Mouse (Mus musculus): ENCODE results near the gene Fbxo6.
"Not testable (repeated sequence)": the region's sequence is repeated elsewhere in the genome, so short reads cannot be mapped to it uniquely, and the experiment has no call there.

Fbxo6 gene

GRCm38 (mm10) chr4:148151267-148152168, at the start of gene Fbxo6:
Gene Fbxo6 (minus strand): TSS chr4:148152140.
- peak; percentile 89 to 95 for DNase-seq

- no peak for DNase-seq
Observed at GRCm38 (mm10) chr4:148198721-148199120, 46.8 kb upstream of the Fbxo6 start.

GRCm38 (mm10) chr4:148194400-148194799, 42.5 kb upstream of the Fbxo6 start:
- no peak for DNase-seq

GRCm38 (mm10) chr4:148192707-148193245, 40.8 kb upstream of the Fbxo6 start:
- no peak for DNase-seq

- not testable (repeated sequence) for DNase-seq
Observed at GRCm38 (mm10) chr4:148188767-148189166, 36.8 kb upstream of the Fbxo6 start.

GRCm38 (mm10) chr4:148185819-148186218, 33.9 kb upstream of the Fbxo6 start:
- DNase-seq = no peak

- DNase-seq = no peak
Observed at GRCm38 (mm10) chr4:148184564-148184963, 32.6 kb upstream of the Fbxo6 start.

- no peak for DNase-seq
Observed at GRCm38 (mm10) chr4:148182363-148182762, 30.4 kb upstream of the Fbxo6 start.

- no peak for DNase-seq
Observed at GRCm38 (mm10) chr4:148181483-148181882, 29.5 kb upstream of the Fbxo6 start.

- DNase-seq = no peak
Observed at GRCm38 (mm10) chr4:148177716-148178115, 25.8 kb upstream of the Fbxo6 start.

- not testable (repeated sequence) for DNase-seq
Observed at GRCm38 (mm10) chr4:148176603-148177002, 24.7 kb upstream of the Fbxo6 start.

- no peak for DNase-seq
Observed at GRCm38 (mm10) chr4:148174495-148174862, 22.5 kb upstream of the Fbxo6 start.

GRCm38 (mm10) chr4:148173811-148174494, 22.0 kb upstream of the Fbxo6 start:
- no peak for DNase-seq

GRCm38 (mm10) chr4:148171261-148171660, 19.3 kb upstream of the Fbxo6 start:
- DNase-seq = no peak

GRCm38 (mm10) chr4:148170842-148171241, 18.9 kb upstream of the Fbxo6 start:
- peak in 1 of 2 experiments; percentile 53 for DNase-seq

GRCm38 (mm10) chr4:148169586-148169985, 17.6 kb upstream of the Fbxo6 start:
- DNase-seq = no peak

GRCm38 (mm10) chr4:148168287-148168686, 16.3 kb upstream of the Fbxo6 start:
- peak; percentile 61 to 63 for DNase-seq

- DNase-seq = peak; percentile 77 to 87
Observed at GRCm38 (mm10) chr4:148166986-148167385, 15.0 kb upstream of the Fbxo6 start.

GRCm38 (mm10) chr4:148166431-148166830, 14.5 kb upstream of the Fbxo6 start:
- no peak for DNase-seq

- no peak for DNase-seq
Observed at GRCm38 (mm10) chr4:148165551-148165950, 13.6 kb upstream of the Fbxo6 start.

- DNase-seq = no peak
Observed at GRCm38 (mm10) chr4:148164461-148164860, 12.5 kb upstream of the Fbxo6 start.

GRCm38 (mm10) chr4:148164002-148164439, 12.1 kb upstream of the Fbxo6 start:
- peak; percentile 84 to 95 for DNase-seq

Data from kidney, postnatal 25 days (tissue).